7 mouse cellular contexts compared by ENCODE assay signal in the genomic region with DNA sequence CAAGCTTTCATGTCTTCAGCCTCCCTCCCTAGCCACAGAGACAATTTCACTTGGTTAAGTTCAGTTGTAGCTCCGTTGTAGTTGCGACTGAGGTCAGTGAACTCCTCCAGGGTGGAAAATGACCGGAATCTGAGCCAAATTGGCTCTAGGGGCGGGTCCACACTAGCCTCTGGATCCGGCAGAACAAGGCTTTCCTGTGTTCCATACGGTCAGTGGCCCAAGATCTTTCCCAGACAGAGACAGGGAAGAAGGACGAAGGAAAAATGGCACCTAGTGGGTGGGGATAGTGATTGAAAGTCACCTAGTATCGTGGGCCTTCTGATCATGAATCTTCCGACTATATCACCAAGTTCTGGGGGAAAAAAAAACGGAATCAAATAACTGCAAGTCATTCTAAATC. TPM values are rescaled to one million over a fixed set of nuclear protein-coding genes. Genes with fewer than 3 reads are reported as not detected.
A peak's percentile ranks its signal among the peaks of the same experiment; 100 is the strongest.
DNase-seq lines count a peak whose midpoint lies in the region; ATAC-seq and TF ChIP-seq lines count a peak whose summit lies in the region.

No protein-coding gene starts in this region.

- intact Hi-C loops in left cerebral cortex, postnatal 4 days (cut with DNase I) = loop anchor here (10.0 kb wide), 1 partner anchor 200 kb away; no protein-coding TSS in a partner anchor

- no peak for TF ChIP-seq POLR2A in cortical plate, adult 2 months (IDR thresholded peaks at IDR 0.05; ENCODE audit: extremely low read depth, insufficient read depth, low read length)

- TF ChIP-seq EP300 in liver, embryonic 14.5 days (IDR thresholded peaks at IDR 0.05; ENCODE audit: low read depth) = no peak

- no peak for TF ChIP-seq CTCF in cortical plate, adult 2 months (IDR thresholded peaks at IDR 0.05; ENCODE audit: extremely low read depth, insufficient read depth, low read length)
- no peak for TF ChIP-seq CTCF in hindbrain, postnatal 0 days (IDR thresholded peaks at IDR 0.05; ENCODE audit: low read depth)
- TF ChIP-seq CTCF in liver, embryonic 14.5 days (IDR thresholded peaks at IDR 0.05; ENCODE audit: low read depth) = no peak

- no peaks in the 10 kb centered on the region for H3K36me3 ChIP-seq in forebrain, embryonic 15.5 days
- H3K36me3 ChIP-seq in hindbrain, postnatal 0 days (ENCODE audit: insufficient read depth, low read length) = no peaks in the 10 kb centered on the region
- H3K36me3 ChIP-seq in liver, embryonic 14.5 days (replicated peaks; ENCODE audit: control insufficient read depth, insufficient read depth, low read depth) = no peaks in the 10 kb centered on the region

- DNase-seq in hindbrain, postnatal 0 days (ENCODE audit: low spot score) = peak; percentile 23
- DNase-seq in liver, embryonic 14.5 days (ENCODE audit: low read depth in 3 of 3, low spot score in 3 of 3) = no peak
- DNase-seq in retina, embryonic 14.5 days (ENCODE audit: low spot score) = peak; percentile 19
- no peak for DNase-seq in left cerebral cortex, postnatal 4 days
- DNase-seq in adipocyte (ENCODE audit: low spot score) = no peak

- H3K9ac ChIP-seq in forebrain, embryonic 15.5 days (replicated peaks) = peak overlapping the region; percentile 96
- peak overlapping the region; percentile 95 for H3K9ac ChIP-seq in hindbrain, postnatal 0 days (replicated peaks; ENCODE audit: low read length)
- H3K9ac ChIP-seq in liver, embryonic 14.5 days (replicated peaks) = no peak overlapping the region

- peak overlapping the region; percentile 45 for H3K4me3 ChIP-seq in cortical plate, adult 2 months (ENCODE audit: insufficient read depth, low read length)
- peak overlapping the region; percentile 93 for H3K4me3 ChIP-seq in forebrain, embryonic 15.5 days
- H3K4me3 ChIP-seq in hindbrain, postnatal 0 days (ENCODE audit: low read length) = peak overlapping the region; percentile 73
- no peak overlapping the region; a peak in 1 of 4 replicates for H3K4me3 ChIP-seq in liver, embryonic 14.5 days (ENCODE audit: insufficient read depth in 1 of 2, low read depth in 2 of 2, low read length in 2 of 2)

- H3K4me1 ChIP-seq in cortical plate, adult 2 months (ENCODE audit: control insufficient read depth, insufficient read depth, low read length) = no peaks in the 10 kb centered on the region; the same call in 1 of the 2 replicates
- H3K4me1 ChIP-seq in forebrain, embryonic 15.5 days = peaks cover 37% of the 10 kb centered on the region
- H3K4me1 ChIP-seq in hindbrain, postnatal 0 days (ENCODE audit: insufficient read depth, low read length) = peaks cover 16% of the 10 kb centered on the region
- H3K4me1 ChIP-seq in liver, embryonic 14.5 days (replicated peaks; ENCODE audit: control insufficient read depth in 2 of 2, insufficient read depth in 2 of 2, low read length in 1 of 2) = no peaks in the 10 kb centered on the region; a peak in 2 of 4 replicates

- H3K27ac ChIP-seq in cortical plate, adult 2 months (ENCODE audit: insufficient read depth, low read length) = peak overlapping the region; percentile 93
- H3K27ac ChIP-seq in forebrain, embryonic 15.5 days (replicated peaks) = peak overlapping the region; percentile 89
- H3K27ac ChIP-seq in hindbrain, postnatal 0 days = peak overlapping the region; percentile 89; the same call in 1 of the 2 replicates
- no peak overlapping the region for H3K27ac ChIP-seq in liver, embryonic 14.5 days

- peak overlapping the region; percentile 95 for H3K4me2 ChIP-seq in forebrain, embryonic 15.5 days (replicated peaks)
- H3K4me2 ChIP-seq in hindbrain, postnatal 0 days (ENCODE audit: low read depth, low read length) = peak overlapping the region; percentile 92
- H3K4me2 ChIP-seq in liver, embryonic 14.5 days (ENCODE audit: low read depth) = peak overlapping the region; percentile 55

- no peaks in the 10 kb centered on the region for H3K9me3 ChIP-seq in forebrain, embryonic 15.5 days
- H3K9me3 ChIP-seq in hindbrain, postnatal 0 days (ENCODE audit: low read length) = no peaks in the 10 kb centered on the region
- H3K9me3 ChIP-seq in liver, embryonic 14.5 days (ENCODE audit: control insufficient read depth, low read length) = no peaks in the 10 kb centered on the region

- H3K27me3 ChIP-seq in forebrain, embryonic 15.5 days = no peaks in the 10 kb centered on the region
- H3K27me3 ChIP-seq in hindbrain, postnatal 0 days (ENCODE audit: insufficient read depth, low read length) = no peaks in the 10 kb centered on the region
- H3K27me3 ChIP-seq in liver, embryonic 14.5 days (ENCODE audit: control insufficient read depth, insufficient read depth, low read length) = peaks cover 37% of the 10 kb centered on the region

- no peak for ATAC-seq in forebrain, embryonic 15.5 days (replicated peaks)
- no peak for ATAC-seq in hindbrain, postnatal 0 days
- ATAC-seq in liver, embryonic 14.5 days (ENCODE audit: insufficient read depth) = no peak

- 19% methylated on average over 10 of the region's 10 CpGs for WGBS in forebrain, embryonic 15.5 days
- 15% methylated on average over 10 of the region's 10 CpGs for WGBS in hindbrain, postnatal 0 days
- 20% methylated on average over 10 of the region's 10 CpGs for WGBS in liver, embryonic 14.5 days (ENCODE audit: insufficient replicate concordance)

RNA-seq across cellular contexts. Expression of gene Farp1, which starts 0.5 kb away (rescaled TPM):
- polyA plus RNA-seq in cortical plate, adult 2 months (2012; rRNA removed) = 58.0 and 61.6 TPM in 2 replicates
- 31.1 and 35.6 TPM in 2 replicates for polyA plus RNA-seq in forebrain, embryonic 15.5 days (2015; fragmentation: Nextera tagmentation; extraction: Ambion mirVana)
- 82.7 and 99.0 TPM in 2 replicates for total RNA-seq in hindbrain, postnatal 0 days (2014; rRNA removed)
- 27.2 and 31.7 TPM in 2 replicates for polyA plus RNA-seq in hindbrain, postnatal 0 days (2015; fragmentation: Nextera tagmentation; extraction: Ambion mirVana)
- 3.7 and 4.3 TPM in 2 replicates for polyA plus RNA-seq in liver, embryonic 14.5 days (2012; rRNA removed)
- polyA plus RNA-seq in liver, embryonic 14.5 days (2014; fragmentation: Nextera tagmentation; extraction: Ambion mirVana) = 2.7 and 3.0 TPM in 2 replicates
- total RNA-seq in left cerebral cortex, postnatal 4 days (2021) = 100 to 1,000 TPM; 239 to 257 TPM

Comparison
In these comparisons a context has a peak if more than half of its experiments do, and no peak if none do; other contexts are left out.
1. H3K4me3 ChIP-seq: peak in cortical plate, adult 2 months (single experiment), forebrain, embryonic 15.5 days (single experiment) and hindbrain, postnatal 0 days (single experiment); none in liver, embryonic 14.5 days (0 of 2).
2. DNase-seq: peak in hindbrain, postnatal 0 days (single experiment) and retina, embryonic 14.5 days (single experiment); none in liver, embryonic 14.5 days (0 of 3), left cerebral cortex, postnatal 4 days (single experiment) and adipocyte (single experiment).
3. Peak in every context shown above with its lines, with median percentiles within 50 percentile points of each other: H3K4me2 ChIP-seq.